Mouse (Mus musculus) intestine, embryonic 16.5 days (tissue): ENCODE measurements around the gene Sapcd1. TPM values are rescaled to one million over a fixed set of nuclear protein-coding genes. Genes with fewer than 3 reads are reported as not detected.
A peak's percentile ranks its signal among the peaks of the same experiment; 100 is the strongest.

ENCODE experiments used
- ATAC-seq: fragments of 200-750 bp; cut with Nextera tagmentation; 2 replicates; pipeline ENCODE4 v1.8.0; 2017; ENCODE audit warnings: moderate TSS enrichment, moderate library complexity
- H3K27ac ChIP-seq: fragments of 300-500 bp; sonication (generic); 2 replicates; pipeline ENCODE4 v1.5.1; 2014; ENCODE audit warnings: mild to moderate bottlenecking, low read length
- H3K27me3 ChIP-seq: fragments of 300-500 bp; sonication (generic); replicated peaks from 2 replicates; pipeline ENCODE4 v1.6.1; 2014; ENCODE audit warnings: low read length, control low read depth, mixed read lengths; ENCODE audit not compliant: control insufficient read depth, insufficient read depth
- H3K36me3 ChIP-seq: fragments of 300-500 bp; sonication (generic); 2 replicates; pipeline ENCODE4 v1.6.1; 2014; ENCODE audit warnings: low read length, control low read depth; ENCODE audit not compliant: control insufficient read depth, insufficient read depth
- H3K4me1 ChIP-seq: fragments of 300-500 bp; sonication (generic); 2 replicates; pipeline ENCODE4 v1.6.1; 2014; ENCODE audit warnings: low read length, control low read depth, mixed read lengths; ENCODE audit not compliant: control insufficient read depth, insufficient read depth
- H3K4me2 ChIP-seq: fragments of 300-500 bp; sonication (generic); 2 replicates; pipeline ENCODE4 v1.6.1; 2014; ENCODE audit warnings: low read depth, low read length, control low read depth
- H3K4me3 ChIP-seq: fragments of 300-500 bp; sonication (generic); 2 replicates; pipeline ENCODE4 v1.5.1; 2014; ENCODE audit warnings: mild to moderate bottlenecking, low read length
- H3K9ac ChIP-seq: fragments of 300-500 bp; sonication (generic); 2 replicates; pipeline ENCODE4 v1.6.1; 2014; ENCODE audit warnings: low read depth, low read length
- H3K9me3 ChIP-seq: fragments of 300-500 bp; sonication (generic); 2 replicates; pipeline ENCODE4 v1.6.1; 2016; ENCODE audit warnings: low read length, control low read depth; ENCODE audit not compliant: control insufficient read depth
- WGBS: fragments of 180-500 bp; shearing (Covaris S2); extraction: QIAGEN DNeasy Blood & Tissue Kit; methylation state at CpG from one replicate; pipeline ENCODE4 v1.1.7; 2014; 5-methylcytosine and 5-hydroxymethylcytosine counted together
- polyA plus RNA-seq: library from polyadenylated mRNA; unstranded; fragments of >200 nt; fragmentation: Nextera tagmentation; extraction: Ambion mirVana; gene quantifications from 2 replicates; pipeline ENCODE4 v1.2.1, GENCODE M21; 2015

The Sapcd1 gene
- polyA plus RNA-seq, 1 experiment from 2014 or later = 11.3 TPM

DNA sequence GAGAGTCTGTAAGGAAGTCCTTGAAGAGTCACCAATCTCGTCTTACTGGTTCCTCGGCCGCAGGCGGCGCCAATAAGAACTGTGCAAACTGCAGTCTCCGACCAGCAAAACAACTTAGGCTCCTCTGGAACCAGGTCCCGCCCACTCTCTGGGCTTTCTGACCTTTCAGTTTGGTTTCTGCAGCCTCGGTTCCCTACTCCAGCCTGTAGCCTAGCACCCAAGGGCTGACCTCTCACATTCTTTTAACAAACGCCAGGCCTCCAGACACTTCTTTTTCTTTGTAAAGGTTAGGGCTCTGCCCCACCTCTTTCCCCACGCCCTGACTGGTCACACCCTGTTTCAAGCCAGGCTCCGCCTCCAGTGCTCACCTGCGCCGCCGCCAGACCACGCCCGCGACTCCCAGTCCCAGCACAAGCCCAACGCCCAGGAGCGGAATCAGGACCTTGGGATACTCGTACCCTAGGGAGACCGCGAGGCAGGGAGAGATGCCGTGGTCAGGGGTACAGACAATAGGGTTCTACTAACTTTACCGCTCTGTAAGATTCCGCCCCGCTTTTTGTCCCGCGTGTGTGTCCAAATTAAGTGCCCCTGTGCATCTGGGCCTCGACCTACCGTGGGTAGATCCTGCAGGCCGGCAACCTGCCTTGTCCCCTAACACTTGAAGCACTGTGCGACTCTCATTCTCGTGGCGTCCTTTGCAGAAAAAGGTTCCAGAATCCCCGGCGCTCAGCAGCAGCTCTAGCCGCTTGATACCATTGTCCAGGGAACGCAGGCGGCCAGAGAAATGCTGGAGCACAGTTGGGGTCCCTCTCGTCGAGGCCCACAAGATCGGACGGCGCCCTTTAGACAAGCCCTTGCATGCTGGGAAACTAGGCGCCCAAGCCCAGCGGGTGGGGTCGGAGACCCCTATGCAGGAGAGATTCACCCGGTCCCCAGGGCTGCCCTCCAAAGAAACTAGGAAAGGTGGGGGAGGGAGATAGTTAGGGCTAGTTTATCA, 37.4 kb upstream of the Sapcd1 start, which contains the start of gene Ly6g6c:
TSS of gene Ly6g6c (plus strand) at position 438 of the 997 bp plus-strand sequence.
- no peaks in the 10 kb centered on the region for H3K36me3 ChIP-seq
- H3K4me2 ChIP-seq = peak within 1 kb of the TSS; percentile 69
- H3K4me1 ChIP-seq = peaks cover 29% of the 10 kb centered on the region
- no peaks in the 10 kb centered on the region for H3K9me3 ChIP-seq
- peak within 1 kb of the TSS; percentile 50 for H3K4me3 ChIP-seq
- H3K27me3 ChIP-seq = no peaks in the 10 kb centered on the region; the same call in 1 of the 2 replicates
- peak; percentile 90 for ATAC-seq
- H3K27ac ChIP-seq = peak within 1 kb of the TSS; percentile 79
- WGBS = 4% methylated on average over 48 of the region's 48 CpGs
- peak within 1 kb of the TSS; percentile 59 for H3K9ac ChIP-seq

DNA sequence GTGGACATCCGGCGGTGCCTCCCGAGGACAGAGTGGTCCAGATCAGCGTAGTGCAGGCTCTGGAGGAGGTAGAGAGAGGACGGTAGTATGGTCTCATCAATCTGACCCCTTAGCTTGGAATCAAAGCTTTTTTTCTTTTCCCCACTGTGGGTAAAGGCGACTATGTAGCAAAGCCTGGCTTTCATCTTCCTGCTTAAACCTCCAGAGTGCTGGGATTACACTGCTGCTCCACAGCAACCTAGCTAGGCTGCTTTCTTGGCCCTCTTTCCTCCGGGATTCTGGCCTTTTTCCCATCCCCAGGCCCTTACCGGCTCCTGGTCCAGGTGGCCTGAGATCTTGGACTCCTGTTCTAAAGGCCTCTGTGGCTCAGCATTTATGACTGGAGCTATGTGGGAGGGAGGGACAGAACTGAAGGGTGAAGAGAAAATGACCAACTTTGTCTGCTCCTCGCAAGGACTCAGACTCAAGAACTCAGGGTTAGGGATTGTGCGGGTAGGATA, 36.6 kb upstream of the Sapcd1 start:
- Histone ChIP-seq H3K27ac (peak overlapping the region; percentile 79), H3K4me3 (peak overlapping the region; percentile 50), H3K36me3 (no peaks in the 10 kb centered on the region), H3K4me1 (peaks cover 33% of the 10 kb centered on the region), H3K9ac (peak overlapping the region; percentile 59; the same call in 1 of the 2 replicates), H3K4me2 (peak overlapping the region; percentile 69), H3K27me3 (no peaks in the 10 kb centered on the region; the same call in 1 of the 2 replicates), H3K9me3 (no peaks in the 10 kb centered on the region)
- ATAC-seq = peak; percentile 19
- WGBS = 26% methylated on average over 10 of the region's 10 CpGs

DNA sequence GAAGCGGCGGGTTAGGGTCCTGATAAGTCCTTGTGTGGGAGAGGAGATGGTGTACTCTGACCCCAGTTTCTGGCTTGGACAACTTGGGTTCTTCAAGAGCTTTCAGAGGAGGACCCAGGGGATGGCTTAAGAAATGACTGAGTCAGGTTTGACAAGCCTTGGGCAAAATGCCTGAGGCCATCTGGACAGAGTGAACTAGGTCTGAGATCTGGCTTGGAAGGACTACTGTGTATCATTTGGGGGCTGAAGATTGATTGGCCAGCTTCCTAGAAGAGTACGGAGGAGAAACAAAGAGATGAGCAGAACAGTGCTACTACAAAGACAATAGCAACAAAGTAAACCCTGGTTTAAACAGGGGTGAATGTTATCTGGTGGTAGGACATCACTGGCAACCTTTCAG, 35.6 kb upstream of the Sapcd1 start:
- no peaks in the 10 kb centered on the region for H3K36me3 ChIP-seq
- no peaks in the 10 kb centered on the region for H3K27me3 ChIP-seq
- ATAC-seq = no peak
- no peaks in the 10 kb centered on the region for H3K9me3 ChIP-seq
- 84% methylated on average over 3 of the region's 3 CpGs for WGBS
- H3K9ac ChIP-seq = no peak overlapping the region
- no peak overlapping the region for H3K4me3 ChIP-seq
- H3K4me1 ChIP-seq = peaks cover 35% of the 10 kb centered on the region
- H3K4me2 ChIP-seq = no peak overlapping the region
- H3K27ac ChIP-seq = no peak overlapping the region

DNA sequence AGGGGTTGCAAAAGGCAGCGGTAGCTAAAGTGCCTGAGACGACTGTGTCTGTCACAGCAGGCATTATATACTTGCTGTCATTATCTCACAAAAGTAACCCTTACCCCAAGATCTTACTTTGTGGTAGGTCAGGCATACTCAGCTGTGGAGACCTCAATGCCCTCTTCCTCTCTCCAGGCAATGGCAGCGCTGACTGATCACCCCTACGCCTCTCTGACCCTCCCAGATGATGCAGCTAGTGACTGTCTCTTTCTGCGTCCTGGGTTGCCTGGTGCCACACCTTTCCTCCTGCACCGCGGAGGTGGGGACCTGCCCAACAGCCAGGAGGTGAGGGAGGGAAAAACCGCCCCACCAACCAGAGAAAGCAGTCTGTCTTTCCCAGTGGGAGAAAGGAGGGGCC, 33.5 kb upstream of the Sapcd1 start:
- Histone ChIP-seq H3K36me3 (peaks cover 9% of the 10 kb centered on the region), H3K4me2 (no peak overlapping the region), H3K9ac (no peak overlapping the region; the same call in 1 of the 2 replicates), H3K27ac (no peak overlapping the region), H3K27me3 (no peaks in the 10 kb centered on the region), H3K4me1 (peaks cover 38% of the 10 kb centered on the region), H3K9me3 (no peaks in the 10 kb centered on the region), H3K4me3 (no peak overlapping the region)
- WGBS = 75% methylated on average over 8 of the region's 8 CpGs
- ATAC-seq = no peak

DNA sequence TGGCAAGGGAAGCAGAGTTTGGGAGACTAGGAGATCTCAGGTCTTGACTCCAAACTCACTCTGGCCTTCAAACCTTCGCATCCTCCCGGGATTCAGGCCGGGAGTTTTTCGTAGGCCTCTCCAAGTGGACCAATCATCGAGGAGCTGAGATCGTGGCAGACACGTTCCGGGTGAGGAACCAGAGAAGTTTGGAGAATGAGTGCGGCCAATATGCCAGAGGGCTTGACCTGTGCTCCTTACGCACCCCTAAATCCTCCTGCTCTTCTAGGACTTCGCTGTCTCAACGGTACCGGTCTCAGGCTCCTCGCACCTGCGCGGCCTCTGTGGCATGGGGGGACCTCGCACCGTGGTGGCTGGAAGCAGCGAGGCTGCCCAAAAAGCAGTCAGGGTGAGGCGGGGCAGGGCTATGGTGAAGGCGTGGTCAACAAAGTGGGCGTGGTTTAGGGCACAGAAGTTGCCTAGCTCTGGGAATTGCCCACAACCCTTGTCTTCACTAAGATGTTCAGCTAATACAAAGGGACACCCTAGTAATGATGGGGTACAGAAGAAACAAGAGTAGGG, 33.0 kb upstream of the Sapcd1 start:
- no peak for ATAC-seq
- Histone ChIP-seq H3K4me2 (peak overlapping the region; percentile 67), H3K4me1 (peaks cover 38% of the 10 kb centered on the region), H3K4me3 (peak overlapping the region; percentile 72; the same call in 1 of the 2 replicates), H3K36me3 (peaks cover 14% of the 10 kb centered on the region), H3K9ac (peak overlapping the region; percentile 84; the same call in 1 of the 2 replicates), H3K27ac (no peak overlapping the region), H3K9me3 (no peaks in the 10 kb centered on the region), H3K27me3 (no peaks in the 10 kb centered on the region)
- WGBS = 57% methylated on average over 22 of the region's 22 CpGs

DNA sequence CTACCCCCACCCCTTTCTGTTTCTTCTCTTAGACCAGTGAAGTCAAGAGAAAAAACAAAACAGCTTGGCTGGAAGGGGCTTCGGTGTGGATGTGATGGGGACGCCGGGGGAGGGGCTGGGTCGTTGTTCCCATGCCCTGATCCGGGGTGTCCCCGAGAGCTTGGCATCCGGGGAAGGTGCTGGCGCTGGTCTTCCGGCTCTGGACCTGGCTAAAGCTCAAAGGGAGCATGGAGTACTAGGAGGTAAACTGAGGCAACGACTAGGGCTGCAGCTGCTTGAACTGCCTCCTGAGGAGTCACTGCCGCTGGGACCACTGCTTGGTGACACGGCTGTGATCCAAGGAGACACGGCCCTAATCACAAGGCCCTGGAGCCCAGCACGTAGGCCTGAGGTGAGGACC, 32.3 kb upstream of the Sapcd1 start:
- Histone ChIP-seq H3K27me3 (no peaks in the 10 kb centered on the region), H3K4me3 (peak overlapping the region; percentile 72), H3K4me1 (peaks cover 34% of the 10 kb centered on the region), H3K27ac (no peak overlapping the region), H3K36me3 (peaks cover 19% of the 10 kb centered on the region), H3K9ac (peak overlapping the region; percentile 84), H3K9me3 (no peaks in the 10 kb centered on the region), H3K4me2 (peak overlapping the region; percentile 67)
- ATAC-seq = no peak
- 20% methylated on average over 14 of the region's 14 CpGs for WGBS

DNA sequence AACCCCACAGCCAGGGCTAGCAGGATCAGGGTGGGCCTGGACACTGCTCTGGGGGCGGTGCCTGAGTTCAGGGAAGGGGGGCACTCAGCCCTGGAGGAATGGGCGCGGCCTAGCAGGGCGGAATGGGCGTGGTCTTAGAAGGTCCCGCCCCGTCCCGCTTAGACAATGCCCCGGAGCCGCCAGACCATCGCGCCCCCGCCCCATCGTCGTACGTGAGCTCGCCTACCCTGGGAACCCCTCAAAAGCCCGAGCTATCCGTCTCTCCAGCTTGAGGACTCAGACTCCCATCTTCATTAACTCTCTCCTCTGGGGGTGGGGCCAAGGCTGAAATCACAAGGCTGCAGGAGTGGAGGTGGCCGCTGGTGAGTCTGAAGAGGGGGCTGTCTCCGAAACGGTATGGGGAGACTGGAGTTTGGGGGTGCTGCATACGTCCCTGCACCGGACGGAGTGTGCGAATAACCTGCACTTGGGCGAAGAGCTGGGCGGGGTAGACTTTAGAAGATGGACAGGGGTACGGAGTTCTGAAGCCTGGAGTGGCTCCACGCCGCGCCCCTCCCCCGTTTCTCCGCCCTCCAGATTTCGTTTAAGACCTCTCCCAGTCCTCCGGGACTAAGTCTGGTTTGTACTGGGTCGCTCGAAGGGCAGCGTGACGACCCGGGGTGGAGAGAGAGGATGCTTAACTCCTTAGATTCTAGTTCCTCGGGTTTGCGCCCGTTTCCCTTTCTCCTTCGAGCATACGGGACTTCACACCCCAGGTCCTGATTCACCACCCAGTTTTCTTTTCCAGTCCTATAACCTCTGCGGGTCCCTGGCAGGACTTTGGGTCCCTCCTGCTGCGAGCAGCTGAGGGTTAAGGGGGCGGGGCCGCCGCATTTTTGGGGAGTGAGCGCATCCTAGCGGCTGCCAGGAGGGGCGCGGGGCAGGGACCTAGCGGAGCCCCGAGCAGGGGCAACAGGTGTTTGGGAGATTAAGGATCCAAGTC, 31.4 kb upstream of the Sapcd1 start, which contains the start of gene Ddah2:
TSS of gene Ddah2 (plus strand) at position 125 of the 982 bp plus-strand sequence.
- Histone ChIP-seq H3K4me2 (peak within 1 kb of the TSS; percentile 67), H3K36me3 (peaks cover 24% of the 10 kb centered on the region), H3K27me3 (no peaks in the 10 kb centered on the region), H3K4me3 (peak within 1 kb of the TSS; percentile 72), H3K27ac (peak within 1 kb of the TSS; percentile 90), H3K9ac (peak within 1 kb of the TSS; percentile 84), H3K4me1 (peaks cover 31% of the 10 kb centered on the region), H3K9me3 (no peaks in the 10 kb centered on the region)
- ATAC-seq = peak; percentile 85
- WGBS = under 1% methylated on average over 57 of the region's 57 CpGs

DNA sequence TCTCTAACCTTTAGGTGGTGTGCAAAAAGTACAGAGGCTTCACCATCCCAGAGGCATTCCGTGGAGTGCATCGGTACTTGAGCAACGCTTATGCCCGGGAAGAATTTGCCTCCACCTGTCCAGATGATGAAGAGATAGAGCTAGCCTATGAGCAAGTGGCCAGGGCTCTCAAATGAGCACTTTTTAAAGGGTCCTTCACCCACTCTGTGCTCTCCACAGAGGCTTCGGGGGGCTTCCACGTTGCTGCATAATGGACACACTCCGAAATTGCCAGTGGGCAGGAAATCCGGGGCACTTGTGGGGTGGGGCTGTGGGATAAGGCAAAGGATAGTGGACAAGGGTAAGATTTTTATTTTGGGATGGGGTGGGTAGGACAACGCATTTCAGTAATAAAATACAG, 30.5 kb upstream of the Sapcd1 start:
- Histone ChIP-seq H3K27ac (peak overlapping the region; percentile 45; the same call in 1 of the 2 replicates), H3K36me3 (peaks cover 30% of the 10 kb centered on the region), H3K4me2 (peak overlapping the region; percentile 67; the same call in 1 of the 2 replicates), H3K9me3 (no peaks in the 10 kb centered on the region), H3K4me1 (peaks cover 24% of the 10 kb centered on the region), H3K4me3 (no peak overlapping the region), H3K27me3 (no peaks in the 10 kb centered on the region), H3K9ac (0 out of 2 replicates have a peak overlapping the region, but pooled peaks have one; percentile 84)
- no peak for ATAC-seq
- WGBS = 48% methylated on average over 9 of the region's 9 CpGs
